21 mouse cellular contexts compared by ENCODE assay signal in the genomic region with DNA sequence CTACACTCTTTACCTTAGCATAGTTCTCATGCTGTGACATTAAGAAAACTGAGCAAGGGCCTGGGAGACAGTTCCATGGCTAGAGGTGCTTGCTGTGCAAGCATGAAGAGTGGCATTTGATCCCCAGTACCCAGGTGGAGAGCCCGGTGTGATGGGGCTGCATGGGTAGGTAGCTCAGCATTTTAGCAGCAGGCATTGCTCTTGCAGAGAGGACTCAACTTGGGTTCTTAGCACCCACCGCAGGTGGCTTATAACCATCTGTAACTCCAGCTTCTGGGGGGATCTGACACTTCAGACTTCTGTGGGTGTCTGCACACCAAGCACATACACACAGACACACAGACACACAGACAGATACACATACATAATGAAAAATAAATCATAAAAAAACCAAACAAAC.
A peak's percentile ranks its signal among the peaks of the same experiment; 100 is the strongest.
DNase-seq lines count a peak whose midpoint lies in the region; ATAC-seq lines count a peak whose summit lies in the region.
"Had no signal": no experiment of that assay in that cellular context is flagged by ENCODE, and none has a peak within 500 bp of the region (broad histone marks: within the 10 kb centered on the region; RNA-seq: fewer than 3 reads in every experiment).

No protein-coding gene starts in this region.

- H3K4me1 ChIP-seq in midbrain, embryonic 11.5 days (ENCODE audit: control insufficient read depth, insufficient read depth, low read length), result peaks cover 12% of the 10 kb centered on the region
- H3K4me1 ChIP-seq in midbrain, embryonic 16.5 days (ENCODE audit: control insufficient read depth, insufficient read depth, low read length), result peaks cover 4% of the 10 kb centered on the region; the same call in 1 of the 2 replicates
- H3K4me1 ChIP-seq in limb, embryonic 10.5 days, result peaks cover 45% of the 10 kb centered on the region

- no peak for ATAC-seq in midbrain, embryonic 11.5 days (ENCODE audit: low FRiP score)
- no peak for ATAC-seq in midbrain, embryonic 16.5 days
- ATAC-seq: activated CD4-positive, CD25-positive, alpha-beta regulatory T cell, adult 4 months; CD4-positive, CD25-positive, alpha-beta regulatory T cell, adult 4 months; Patski had no signal

- peak; percentile 76 for DNase-seq in heart, adult 11 months
- no peak for DNase-seq in heart, postnatal 36 days
- DNase-seq in midbrain, embryonic 11.5 days (ENCODE audit: low spot score, missing footprints), result peak; percentile 54
- DNase-seq in limb, embryonic 10.5 days (ENCODE audit: low spot score), result no peak
- no peak for DNase-seq in gastrocnemius, adult 18-20 months (ENCODE audit: low spot score)
- DNase-seq: adrenal gland, adult 2 months; adrenal gland, adult 8-10 months; adrenal gland, postnatal 10 days; adrenal gland, postnatal 14 days; adrenal gland, postnatal 25 days; adrenal gland, postnatal 36 days; B cell, adult 2 months; cerebellum, adult 11 months; cerebellum, adult 11-12 months; cerebellum, adult 18-20 months had no signal

- no peak overlapping the region for H3K4me3 ChIP-seq in midbrain, embryonic 11.5 days (ENCODE audit: low read depth, low read length)
- no peak overlapping the region for H3K4me3 ChIP-seq in midbrain, embryonic 16.5 days (ENCODE audit: low read depth, low read length)
- H3K4me3 ChIP-seq in limb, embryonic 10.5 days, result no peak overlapping the region

- no peak overlapping the region for H3K27ac ChIP-seq in midbrain, embryonic 11.5 days (ENCODE audit: low read depth, low read length)
- H3K27ac ChIP-seq in midbrain, embryonic 16.5 days (ENCODE audit: low read length), result no peak overlapping the region
- H3K27ac ChIP-seq in limb, embryonic 10.5 days, result peak overlapping the region; percentile 17; the same call in 1 of the 2 replicates

- intact Hi-C loops in heart, postnatal 36 days (cut with DNase I), result no loop called here

- no peaks in the 10 kb centered on the region for H3K27me3 ChIP-seq in midbrain, embryonic 11.5 days (ENCODE audit: control insufficient read depth, insufficient read depth, low read length)
- H3K27me3 ChIP-seq in midbrain, embryonic 16.5 days (ENCODE audit: control insufficient read depth, insufficient read depth, low read depth, low read length), result no peaks in the 10 kb centered on the region
- H3K27me3 ChIP-seq in limb, embryonic 10.5 days (ENCODE audit: low read depth, poor library complexity, severe bottlenecking), result no peaks in the 10 kb centered on the region
- H3K27me3 ChIP-seq: CH12.LX, Patski had no signal

- no peaks in the 10 kb centered on the region; the same call in 1 of the 2 replicates for H3K36me3 ChIP-seq in midbrain, embryonic 11.5 days (ENCODE audit: control insufficient read depth, insufficient read depth, low read length)
- peaks cover 5% of the 10 kb centered on the region; the same call in 1 of the 2 replicates for H3K36me3 ChIP-seq in midbrain, embryonic 16.5 days (ENCODE audit: control insufficient read depth, insufficient read depth, low read length)
- peaks cover 32% of the 10 kb centered on the region for H3K36me3 ChIP-seq in limb, embryonic 10.5 days

- H3K9ac ChIP-seq in midbrain, embryonic 11.5 days (ENCODE audit: low read length), result no peak overlapping the region
- H3K9ac ChIP-seq in midbrain, embryonic 16.5 days (ENCODE audit: low read depth, low read length), result no peak overlapping the region

- 94% methylated on average over 2 of the region's 2 CpGs for WGBS in midbrain, embryonic 11.5 days
- 98% methylated on average over 2 of the region's 2 CpGs for WGBS in midbrain, embryonic 16.5 days
- 97% methylated on average over 2 of the region's 2 CpGs for WGBS in limb, embryonic 10.5 days

- H3K9me3 ChIP-seq in midbrain, embryonic 11.5 days (ENCODE audit: control insufficient read depth, low read length), result no peaks in the 10 kb centered on the region
- H3K9me3 ChIP-seq in midbrain, embryonic 16.5 days (replicated peaks; ENCODE audit: control insufficient read depth, low read length, poor library complexity, severe bottlenecking), result no peaks in the 10 kb centered on the region
- no peaks in the 10 kb centered on the region for H3K9me3 ChIP-seq in limb, embryonic 10.5 days (replicated peaks)
- H3K9me3 ChIP-seq: G1E had no signal

- no peak overlapping the region for H3K4me2 ChIP-seq in midbrain, embryonic 11.5 days
- H3K4me2 ChIP-seq in midbrain, embryonic 16.5 days (ENCODE audit: low read length), result no peak overlapping the region

Comparison
In these comparisons a context has a peak if more than half of its experiments do, and no peak if none do; other contexts are left out.
1. DNase-seq: peak in heart, adult 11 months (single experiment) and midbrain, embryonic 11.5 days (single experiment); none in heart, postnatal 36 days (0 of 2), limb, embryonic 10.5 days (single experiment) and gastrocnemius, adult 18-20 months (single experiment).